Mouse (Mus musculus) spleen, adult 2 months (tissue): Measurements from ENCODE around the gene Gm6993. TPM values are rescaled to one million over a fixed set of nuclear protein-coding genes. Genes with fewer than 3 reads are reported as not detected.

Experiments used
- DNase-seq, 2 experiments: peaks; one replicate each; pipeline versions ENCODE4 v3.0.0 to v3.0.0-alpha.2; 2012 to 2021; ENCODE audit warnings: low spot score in 2 of 2, low read depth in 1 of 2
- H3K27ac ChIP-seq: fragments of 200-500 bp; 2 replicates; pipeline ENCODE4 v1.5.1; 2012; ENCODE audit warnings: low read length, inconsistent platforms; ENCODE audit not compliant: insufficient read depth
- H3K27me3 ChIP-seq: fragments of 200-500 bp; 2 replicates; pipeline ENCODE4 v1.6.1; 2012; ENCODE audit warnings: mild to moderate bottlenecking, moderate library complexity, low read length, inconsistent platforms; ENCODE audit not compliant: control insufficient read depth, insufficient read depth
- H3K36me3 ChIP-seq: fragments of 200-500 bp; 2 replicates; pipeline ENCODE4 v1.6.1; 2012; ENCODE audit warnings: mild to moderate bottlenecking, low read length, inconsistent platforms; ENCODE audit not compliant: control insufficient read depth, insufficient read depth
- H3K4me1 ChIP-seq: fragments of 200-500 bp; 2 replicates; pipeline ENCODE4 v1.6.1; 2011; ENCODE audit warnings: inconsistent platforms; ENCODE audit not compliant: control insufficient read depth, insufficient read depth, insufficient read length
- H3K4me3 ChIP-seq: fragments of 200-500 bp; 2 replicates; pipeline ENCODE4 v1.5.1; 2011; ENCODE audit warnings: mild to moderate bottlenecking, inconsistent platforms; ENCODE audit not compliant: insufficient read depth, insufficient read length; ENCODE audit errors: extremely low read depth
- CTCF ChIP-seq: fragments of 200-500 bp; IDR thresholded peaks from 2 replicates; pipeline ENCODE4 v1.5.1; 2011; ENCODE audit warnings: mild to moderate bottlenecking, inconsistent platforms; ENCODE audit not compliant: insufficient read depth, insufficient read length, insufficient replicate concordance; ENCODE audit errors: extremely low read depth
- POLR2A ChIP-seq: fragments of 200-500 bp; IDR thresholded peaks from 2 replicates; pipeline ENCODE4 v1.6.1; 2011; ENCODE audit warnings: low read depth, low read length, inconsistent platforms
- WGBS: fragments of 180-500 bp; shearing (Covaris S2); methylation state at CpG from one replicate; pipeline ENCODE4 v1.1.7; 2018; 5-methylcytosine and 5-hydroxymethylcytosine counted together
- polyA plus RNA-seq: library from polyadenylated mRNA; depleted of rRNA; stranded (reverse); fragments of >200 nt; gene quantifications from 2 replicates; pipeline ENCODE4 v1.2.3, GENCODE M21; 2012

The Gm6993 gene
- polyA plus RNA-seq, 1 experiment, result not detected

DNA sequence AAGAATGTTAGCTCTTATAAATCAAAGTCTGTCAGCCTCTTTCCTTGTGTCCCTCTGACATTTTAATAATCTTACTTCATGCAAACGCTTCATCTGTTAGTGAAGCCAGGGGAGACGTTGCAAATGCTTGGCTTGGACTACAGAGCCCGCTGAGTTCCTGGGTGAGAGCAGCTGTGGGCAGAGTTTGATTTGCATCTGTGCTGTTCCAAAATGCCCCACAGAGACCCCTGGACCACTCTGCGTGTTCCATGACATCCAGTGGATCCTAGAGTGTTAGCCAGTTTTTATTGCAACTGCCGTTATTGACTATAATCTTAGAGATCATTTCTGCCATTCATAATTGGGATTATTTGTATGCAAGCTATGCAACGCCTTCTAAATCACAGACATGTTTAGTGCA lies 31.8 kb upstream of the Gm6993 start:
- Histone ChIP-seq H3K27me3 (no peaks in the 10 kb centered on the region), H3K4me3 (no peak overlapping the region), H3K36me3 (no peaks in the 10 kb centered on the region), H3K27ac (no peak overlapping the region), H3K4me1 (no peaks in the 10 kb centered on the region)
- 82% methylated on average over 6 of the region's 6 CpGs for WGBS
- no peak for DNase-seq
- no peak for TF ChIP-seq CTCF
- TF ChIP-seq POLR2A, result no peak

DNA sequence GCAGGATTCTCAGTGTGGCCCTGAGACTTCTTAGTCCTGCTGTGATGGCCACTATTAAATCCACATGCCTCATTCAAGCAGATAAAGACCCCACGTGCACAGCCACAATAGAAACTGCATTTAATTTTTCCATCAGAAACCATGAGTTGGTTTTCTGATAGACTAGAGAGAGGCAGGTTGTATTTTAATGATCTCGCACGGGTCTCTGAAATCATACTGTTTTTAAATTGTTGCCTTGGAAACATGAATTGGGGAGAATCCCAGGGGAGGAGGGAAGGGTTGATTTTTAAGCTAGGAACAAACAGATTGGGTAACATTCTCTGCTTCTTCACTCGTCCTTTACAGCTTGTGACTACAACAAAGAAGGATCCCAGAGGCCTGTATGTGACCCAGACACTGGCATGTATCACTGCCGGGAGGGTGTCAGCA lies 31.2 kb upstream of the Gm6993 start:
- Histone ChIP-seq H3K27ac (no peak overlapping the region), H3K27me3 (no peaks in the 10 kb centered on the region), H3K4me1 (no peaks in the 10 kb centered on the region), H3K4me3 (no peak overlapping the region), H3K36me3 (no peaks in the 10 kb centered on the region)
- no peak for TF ChIP-seq CTCF
- no peak for TF ChIP-seq POLR2A
- DNase-seq, result no peak
- 85% methylated on average over 5 of the region's 5 CpGs for WGBS

DNA sequence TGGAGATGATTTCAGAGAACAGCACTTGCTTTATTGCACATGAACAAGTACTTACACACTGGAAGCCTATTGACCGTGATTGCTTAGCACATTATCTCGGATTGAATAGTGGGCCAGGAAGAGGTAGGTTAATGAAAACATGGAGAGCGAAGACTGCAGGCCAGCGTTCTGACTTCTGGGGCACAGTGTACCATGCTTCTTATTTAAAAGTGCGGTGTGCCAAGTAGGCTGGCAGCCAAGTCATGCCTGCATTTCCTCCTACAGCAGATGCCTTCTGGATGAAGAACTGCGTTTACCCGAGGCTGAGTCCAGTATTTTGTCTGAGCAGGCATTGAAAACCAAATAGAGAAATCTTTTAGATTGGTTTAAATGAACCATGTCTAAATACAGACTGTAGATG lies 27.0 kb upstream of the Gm6993 start:
- Histone ChIP-seq H3K27me3 (no peaks in the 10 kb centered on the region), H3K36me3 (no peaks in the 10 kb centered on the region), H3K4me1 (no peaks in the 10 kb centered on the region), H3K4me3 (no peak overlapping the region), H3K27ac (no peak overlapping the region)
- WGBS, result 83% methylated on average over 7 of the region's 7 CpGs
- TF ChIP-seq CTCF (no peak), POLR2A (no peak)
- DNase-seq, result no peak

DNA sequence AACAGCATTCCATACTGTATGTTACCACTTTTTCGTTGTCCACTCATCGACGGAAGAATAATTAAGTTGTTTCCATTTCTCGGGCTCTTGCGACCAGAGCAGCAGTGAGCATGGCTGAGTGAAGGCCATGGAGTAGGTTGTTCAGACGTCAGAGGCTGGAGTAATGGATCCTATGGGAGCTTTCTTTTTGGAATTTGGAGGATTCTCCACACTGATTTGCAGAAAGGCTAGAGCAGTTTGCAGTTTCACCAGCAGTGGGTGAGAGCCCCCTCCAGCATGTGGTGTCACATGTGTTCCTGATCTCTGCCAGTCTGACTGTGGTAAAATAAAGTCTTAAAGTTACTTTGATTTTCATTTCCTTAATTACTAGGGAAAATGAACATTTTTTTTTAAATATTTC lies 25.6 kb upstream of the Gm6993 start:
- H3K4me3 ChIP-seq, result no peak overlapping the region
- WGBS, result 88% methylated on average over 6 of the region's 6 CpGs
- H3K27me3 ChIP-seq, result no peaks in the 10 kb centered on the region
- no peak for DNase-seq
- no peaks in the 10 kb centered on the region for H3K36me3 ChIP-seq
- TF ChIP-seq POLR2A (no peak), CTCF (no peak)
- H3K4me1 ChIP-seq, result no peaks in the 10 kb centered on the region
- no peak overlapping the region for H3K27ac ChIP-seq

DNA sequence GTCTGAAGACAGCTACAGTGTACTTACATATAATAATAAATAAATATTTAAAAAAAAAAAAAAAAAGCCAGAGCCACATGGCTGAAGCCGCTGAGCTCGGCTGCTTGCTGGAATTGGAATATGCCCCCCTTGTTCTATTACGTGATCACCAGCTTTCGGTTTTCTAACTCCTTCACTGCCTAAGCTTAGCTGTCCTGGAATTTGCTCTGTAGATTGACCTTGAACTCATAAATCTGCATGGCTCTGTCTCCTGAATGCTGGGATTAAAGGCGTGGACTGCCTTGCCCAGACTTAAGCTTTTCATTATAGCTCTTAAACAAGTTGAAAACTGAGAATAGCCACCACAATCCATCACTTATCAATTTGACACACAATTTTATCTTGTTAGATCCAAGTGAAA lies 23.3 kb upstream of the Gm6993 start:
- no peak for DNase-seq
- Histone ChIP-seq H3K36me3 (no peaks in the 10 kb centered on the region), H3K4me1 (no peaks in the 10 kb centered on the region), H3K27ac (no peak overlapping the region), H3K27me3 (no peaks in the 10 kb centered on the region), H3K4me3 (no peak overlapping the region)
- 92% methylated on average over 5 of the region's 5 CpGs for WGBS
- no peak for TF ChIP-seq POLR2A
- no peak for TF ChIP-seq CTCF

DNA sequence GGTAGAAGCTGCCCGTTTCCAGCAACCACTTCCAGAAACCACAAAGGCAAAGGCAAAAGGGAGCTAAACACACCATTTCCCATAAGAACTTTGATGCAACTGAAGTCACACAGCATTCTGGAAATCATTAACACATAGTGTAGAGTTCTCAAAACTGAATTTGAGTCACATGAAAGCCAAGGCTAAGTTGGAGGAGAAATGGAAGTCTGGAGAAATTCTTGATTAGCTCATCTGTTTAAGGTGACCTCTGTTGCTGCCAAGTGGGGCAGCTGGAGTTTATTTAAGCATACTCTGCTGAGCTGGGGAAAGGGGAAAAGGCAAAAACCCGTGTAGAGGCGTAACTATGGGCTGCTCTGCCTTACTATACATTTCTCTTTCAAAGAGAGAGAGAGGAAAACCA lies 21.8 kb upstream of the Gm6993 start:
- Histone ChIP-seq H3K4me3 (no peak overlapping the region), H3K27me3 (no peaks in the 10 kb centered on the region), H3K4me1 (no peaks in the 10 kb centered on the region), H3K36me3 (no peaks in the 10 kb centered on the region), H3K27ac (no peak overlapping the region)
- 62% methylated on average over 3 of the region's 3 CpGs for WGBS
- TF ChIP-seq CTCF, result no peak
- TF ChIP-seq POLR2A, result no peak
- DNase-seq, result no peak

DNA sequence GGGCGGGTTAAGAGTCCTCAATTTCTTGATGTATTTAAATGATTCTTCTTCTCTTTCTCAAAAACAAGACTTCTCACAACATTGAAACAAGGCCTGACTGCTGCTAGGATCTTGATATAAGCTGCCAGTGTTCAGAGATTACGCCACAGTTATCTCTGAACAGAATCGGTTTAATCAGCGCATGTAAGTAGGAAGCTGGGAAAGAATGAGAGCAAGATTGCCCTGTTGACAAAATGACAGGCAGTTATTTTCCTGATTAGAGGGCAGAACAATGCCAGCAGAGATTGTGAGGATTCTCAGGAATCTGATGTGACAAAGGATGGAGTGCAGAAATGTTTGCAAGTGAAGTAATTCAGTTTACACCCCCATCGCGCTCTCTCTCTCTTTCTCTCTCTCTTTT lies 19.0 kb upstream of the Gm6993 start:
- Histone ChIP-seq H3K4me1 (no peaks in the 10 kb centered on the region), H3K27ac (no peak overlapping the region), H3K4me3 (no peak overlapping the region), H3K27me3 (no peaks in the 10 kb centered on the region), H3K36me3 (no peaks in the 10 kb centered on the region)
- WGBS, result 80% methylated on average over 6 of the region's 6 CpGs
- TF ChIP-seq POLR2A (no peak), CTCF (no peak)
- DNase-seq, result no peak
